Mouse (Mus musculus) neural tube, embryonic 11.5 days (tissue): ENCODE results near the gene Ndc80. TPM values are rescaled to one million over a fixed set of nuclear protein-coding genes. Genes with fewer than 3 reads are reported as not detected.

Experiments used
- ATAC-seq: fragments of 200-750 bp; cut with Nextera tagmentation; 2 replicates; pipeline ENCODE4 v1.8.0; 2017; ENCODE audit warnings: moderate number of reproducible peaks, mild to moderate bottlenecking, moderate TSS enrichment, moderate library complexity; ENCODE audit not compliant: insufficient read depth, low FRiP score, low TSS enrichment
- DNase-seq: peaks from one replicate; pipeline ENCODE4 v3.0.0-alpha.2; 2015; ENCODE audit warnings: low spot score
- H3K27ac ChIP-seq: fragments of 300-500 bp; sonication (generic); 2 replicates; pipeline ENCODE4 v1.5.1; 2014; ENCODE audit warnings: low read depth, mild to moderate bottlenecking, low read length
- H3K27me3 ChIP-seq: fragments of 300-500 bp; sonication (generic); 2 replicates; pipeline ENCODE4 v1.6.1; 2014; ENCODE audit warnings: mild to moderate bottlenecking, low read length, mixed read lengths; ENCODE audit not compliant: control insufficient read depth, insufficient read depth
- H3K36me3 ChIP-seq: fragments of 300-500 bp; sonication (generic); 2 replicates; pipeline ENCODE4 v1.6.1; 2014; ENCODE audit warnings: mild to moderate bottlenecking, low read length, moderate library complexity, mixed read lengths; ENCODE audit not compliant: control insufficient read depth, insufficient read depth
- H3K4me1 ChIP-seq: fragments of 300-500 bp; sonication (generic); 2 replicates; pipeline ENCODE4 v1.6.1; 2014; ENCODE audit warnings: low read length, mixed read lengths; ENCODE audit not compliant: control insufficient read depth, insufficient read depth
- H3K4me2 ChIP-seq: fragments of 300-500 bp; sonication (generic); 2 replicates; pipeline ENCODE4 v1.6.1; 2014; ENCODE audit warnings: low read depth, mild to moderate bottlenecking, moderate library complexity
- H3K4me3 ChIP-seq: fragments of 300-500 bp; sonication (generic); 2 replicates; pipeline ENCODE4 v1.5.1; 2014; ENCODE audit warnings: low read depth, low read length
- H3K9ac ChIP-seq: fragments of 300-500 bp; sonication (generic); 2 replicates; pipeline ENCODE4 v1.6.1; 2014; ENCODE audit warnings: mild to moderate bottlenecking, low read length
- H3K9me3 ChIP-seq: fragments of 300-500 bp; sonication (generic); 2 replicates; pipeline ENCODE4 v1.6.1; 2016; ENCODE audit warnings: low read length; ENCODE audit not compliant: control insufficient read depth
- WGBS: fragments of 180-500 bp; shearing (Covaris S2); extraction: QIAGEN DNeasy Blood & Tissue Kit; methylation state at CpG from one replicate; pipeline ENCODE4 v1.1.7; 2014; 5-methylcytosine and 5-hydroxymethylcytosine counted together
- polyA plus RNA-seq: library from polyadenylated mRNA; unstranded; fragments of >200 nt; fragmentation: Nextera tagmentation; extraction: Ambion mirVana; gene quantifications from 2 replicates; pipeline ENCODE4 v1.2.1, GENCODE M21; 2014

Ndc80 gene
- polyA plus RNA-seq, 1 experiment from 2014 or later = 51.2 TPM

- no peak overlapping the region for H3K4me3 ChIP-seq
- H3K9ac ChIP-seq = no peak overlapping the region
- H3K36me3 ChIP-seq = no peaks in the 10 kb centered on the region
- H3K4me2 ChIP-seq = no peak overlapping the region
- H3K9me3 ChIP-seq = no peaks in the 10 kb centered on the region
- DNase-seq (no peak), ATAC-seq (no peak)
- no peak overlapping the region for H3K27ac ChIP-seq
- H3K27me3 ChIP-seq = no peaks in the 10 kb centered on the region
- H3K4me1 ChIP-seq = no peaks in the 10 kb centered on the region
Measured at GRCm38 (mm10) chr17:71528042-71528441, 1.4 kb upstream of the Ndc80 start.

- Histone ChIP-seq H3K36me3 (no peaks in the 10 kb centered on the region), H3K27ac (peak overlapping the region; percentile 94), H3K4me2 (peak overlapping the region; percentile 52), H3K4me1 (no peaks in the 10 kb centered on the region), H3K27me3 (no peaks in the 10 kb centered on the region), H3K9me3 (no peaks in the 10 kb centered on the region), H3K4me3 (peak overlapping the region; percentile 62), H3K9ac (peak overlapping the region; percentile 68)
- 0% methylated on average over 13 of the region's 13 CpGs for WGBS
- no peak for DNase-seq
- no peak; the same call in 1 of the 2 replicates for ATAC-seq
Measured at GRCm38 (mm10) chr17:71526302-71526708, 352 bp downstream of the Ndc80 start.

GRCm38 (mm10) chr17:71510297-71510696, 16.4 kb downstream of the Ndc80 start:
- DNase-seq = no peak
- peaks cover 2% of the 10 kb centered on the region; the same call in 1 of the 2 replicates for H3K36me3 ChIP-seq
- H3K9me3 ChIP-seq = no peaks in the 10 kb centered on the region
- WGBS = 98% methylated on average over 11 of the region's 11 CpGs
- no peak overlapping the region for H3K4me3 ChIP-seq
- ATAC-seq = no peak
- no peaks in the 10 kb centered on the region for H3K4me1 ChIP-seq
- no peak overlapping the region for H3K9ac ChIP-seq
- H3K27ac ChIP-seq = no peak overlapping the region
- no peak overlapping the region for H3K4me2 ChIP-seq
- H3K27me3 ChIP-seq = no peaks in the 10 kb centered on the region

- H3K9ac ChIP-seq = no peak overlapping the region
- no peak overlapping the region for H3K4me3 ChIP-seq
- no peaks in the 10 kb centered on the region for H3K27me3 ChIP-seq
- H3K9me3 ChIP-seq = no peaks in the 10 kb centered on the region
- H3K36me3 ChIP-seq = peaks cover 4% of the 10 kb centered on the region; the same call in 1 of the 2 replicates
- no peaks in the 10 kb centered on the region for H3K4me1 ChIP-seq
- no peak for DNase-seq
- no peak overlapping the region for H3K4me2 ChIP-seq
- no peak overlapping the region for H3K27ac ChIP-seq
- 92% methylated on average over 8 of the region's 8 CpGs for WGBS
- no peak for ATAC-seq
Measured at GRCm38 (mm10) chr17:71506832-71507231, 19.8 kb downstream of the Ndc80 start.

GRCm38 (mm10) chr17:71495784-71496183, 30.9 kb downstream of the Ndc80 start:
- H3K4me3 ChIP-seq = no peak overlapping the region
- no peaks in the 10 kb centered on the region for H3K27me3 ChIP-seq
- no peak overlapping the region for H3K27ac ChIP-seq
- peaks cover 8% of the 10 kb centered on the region for H3K36me3 ChIP-seq
- WGBS = 92% methylated on average over 4 of the region's 4 CpGs
- H3K9me3 ChIP-seq = no peaks in the 10 kb centered on the region
- no peak overlapping the region for H3K9ac ChIP-seq
- DNase-seq (no peak), ATAC-seq (no peak)
- H3K4me2 ChIP-seq = no peak overlapping the region
- H3K4me1 ChIP-seq = no peaks in the 10 kb centered on the region

GRCm38 (mm10) chr17:71491332-71491686, 35.3 kb downstream of the Ndc80 start:
- no peak overlapping the region for H3K4me2 ChIP-seq
- DNase-seq (no peak), ATAC-seq (no peak)
- H3K9me3 ChIP-seq = no peaks in the 10 kb centered on the region
- H3K27ac ChIP-seq = no peak overlapping the region
- peaks cover 4% of the 10 kb centered on the region for H3K36me3 ChIP-seq
- H3K27me3 ChIP-seq = no peaks in the 10 kb centered on the region
- H3K4me3 ChIP-seq = no peak overlapping the region
- no peaks in the 10 kb centered on the region for H3K4me1 ChIP-seq
- no peak overlapping the region for H3K9ac ChIP-seq
- WGBS = 84% methylated on average over 4 of the region's 4 CpGs

- DNase-seq (no peak), ATAC-seq (no peak)
- WGBS = 85% methylated on average over 9 of the region's 9 CpGs
- Histone ChIP-seq H3K27ac (no peak overlapping the region), H3K4me3 (no peak overlapping the region), H3K27me3 (no peaks in the 10 kb centered on the region), H3K36me3 (peaks cover 3% of the 10 kb centered on the region), H3K4me2 (no peak overlapping the region), H3K4me1 (no peaks in the 10 kb centered on the region), H3K9me3 (no peaks in the 10 kb centered on the region), H3K9ac (no peak overlapping the region)
Measured at GRCm38 (mm10) chr17:71490666-71491331, 35.9 kb downstream of the Ndc80 start.

- no peaks in the 10 kb centered on the region for H3K4me1 ChIP-seq
- no peak overlapping the region for H3K4me3 ChIP-seq
- DNase-seq (no peak), ATAC-seq (no peak)
- no peak overlapping the region for H3K9ac ChIP-seq
- WGBS = 87% methylated on average over 9 of the region's 9 CpGs
- H3K36me3 ChIP-seq = no peaks in the 10 kb centered on the region
- no peak overlapping the region for H3K27ac ChIP-seq
- H3K27me3 ChIP-seq = no peaks in the 10 kb centered on the region
- H3K9me3 ChIP-seq = no peaks in the 10 kb centered on the region
- no peak overlapping the region for H3K4me2 ChIP-seq
Measured at GRCm38 (mm10) chr17:71489703-71490461, 36.8 kb downstream of the Ndc80 start.
